Mouse (Mus musculus): ENCODE data around the gene Ube2ql1. TPM values are rescaled to one million over a fixed set of nuclear protein-coding genes. Genes with fewer than 3 reads are reported as not detected.

Gene Ube2ql1
- total RNA-seq (2021), result under 1 TPM; 0.62 to 1.00 TPM
- long read RNA-seq, experiment 1, partial matches to known transcripts, result 0 of 1 reads
- long read RNA-seq, experiment 1, other reads (novel, unspliced or antisense), result 0 of 1 reads
- long read RNA-seq, experiment 2, result 0 reads

GRCm38 (mm10) chr13:69739759-69740135 lies at the start of gene Ube2ql1:
Gene Ube2ql1 (minus strand): TSS chr13:69739889.
- DNase-seq (ENCODE audit: low spot score), result peak; percentile 84

DNA sequence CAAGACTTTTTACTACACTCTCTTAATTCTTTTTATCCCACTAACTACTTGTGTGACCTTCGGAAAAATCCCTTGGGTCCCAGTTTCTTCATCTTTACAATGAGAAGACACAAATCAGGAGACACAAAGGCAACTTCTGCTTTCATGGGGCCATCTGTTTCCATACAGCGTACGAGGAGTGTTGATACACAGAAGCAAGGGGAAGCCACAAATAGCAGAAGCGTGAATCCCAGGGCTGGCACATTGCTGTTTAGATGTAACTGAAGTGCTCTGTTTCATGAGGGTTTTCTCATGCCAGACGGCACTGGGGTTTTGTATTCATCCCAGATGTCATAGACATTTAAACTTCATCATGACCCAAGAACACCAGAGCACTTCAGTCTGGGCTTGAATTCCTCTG lies 49.0 kb upstream of the Ube2ql1 start:
- no peak for DNase-seq (ENCODE audit: low spot score)

DNA sequence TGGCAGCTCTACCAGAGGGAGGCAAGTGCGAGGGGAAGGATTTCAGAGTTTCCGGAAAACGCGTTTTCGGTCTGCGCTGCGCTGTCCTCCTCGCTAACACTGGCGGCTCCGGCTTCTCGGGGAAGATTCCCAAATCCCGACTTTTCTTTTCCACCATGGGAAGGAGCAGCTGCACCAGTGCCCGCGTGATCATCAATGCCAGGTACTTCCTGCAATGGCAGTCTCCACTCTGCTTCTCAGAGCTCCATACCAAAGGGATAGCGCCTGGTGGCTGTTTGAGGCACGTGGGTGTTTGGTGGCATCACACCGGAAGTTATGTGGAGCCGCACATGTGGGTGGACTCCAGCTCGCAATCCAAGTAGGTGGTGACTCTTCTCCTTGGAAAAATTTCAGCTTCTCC lies 38.5 kb upstream of the Ube2ql1 start:
- no peak for DNase-seq (ENCODE audit: low spot score)

DNA sequence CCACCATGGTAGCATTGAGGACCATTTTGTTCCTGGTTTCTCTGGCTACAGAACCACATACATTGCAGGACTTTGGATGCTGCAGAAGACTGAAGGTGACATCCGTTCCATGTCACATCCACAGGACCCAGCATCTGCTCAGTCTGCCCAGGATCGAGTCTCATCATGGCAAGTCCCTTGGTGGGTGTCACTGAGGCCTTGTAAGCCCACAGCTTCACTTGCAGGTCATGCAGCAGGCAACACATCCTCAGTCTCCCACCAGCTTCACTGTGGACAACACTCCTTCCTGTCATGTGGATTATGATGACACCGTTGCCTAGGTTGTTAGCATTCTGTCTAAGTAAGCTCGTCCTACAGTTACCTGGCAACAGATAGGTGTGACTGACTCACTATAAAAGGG lies 32.7 kb upstream of the Ube2ql1 start:
- DNase-seq (ENCODE audit: low spot score), result no peak

GRCm38 (mm10) chr13:69770538-69771456 lies 31.1 kb upstream of the Ube2ql1 start:
- no peak for DNase-seq (ENCODE audit: low spot score)

DNA sequence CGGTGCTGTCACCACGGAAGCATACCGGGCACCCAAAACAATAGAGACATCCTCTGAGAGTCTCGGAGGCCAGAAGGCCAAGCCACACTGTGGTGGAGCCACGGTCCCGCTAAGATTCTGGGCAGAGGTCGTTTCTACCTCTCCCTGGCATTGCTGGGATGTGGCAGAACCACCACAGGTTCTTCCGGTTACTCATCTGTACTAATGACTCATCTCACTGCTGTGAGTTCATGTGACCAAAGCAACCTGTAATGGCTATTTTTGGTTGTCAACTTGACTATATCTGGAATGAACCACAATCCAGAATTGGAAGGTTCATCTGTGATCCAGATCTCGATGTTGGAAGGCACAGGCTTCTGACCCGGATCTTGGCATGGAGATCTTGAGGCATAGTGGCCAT lies 28.5 kb upstream of the Ube2ql1 start:
- DNase-seq (ENCODE audit: low spot score), result no peak

GRCm38 (mm10) chr13:69764646-69765045 lies 25.0 kb upstream of the Ube2ql1 start:
- no peak for DNase-seq (ENCODE audit: low spot score)

DNA sequence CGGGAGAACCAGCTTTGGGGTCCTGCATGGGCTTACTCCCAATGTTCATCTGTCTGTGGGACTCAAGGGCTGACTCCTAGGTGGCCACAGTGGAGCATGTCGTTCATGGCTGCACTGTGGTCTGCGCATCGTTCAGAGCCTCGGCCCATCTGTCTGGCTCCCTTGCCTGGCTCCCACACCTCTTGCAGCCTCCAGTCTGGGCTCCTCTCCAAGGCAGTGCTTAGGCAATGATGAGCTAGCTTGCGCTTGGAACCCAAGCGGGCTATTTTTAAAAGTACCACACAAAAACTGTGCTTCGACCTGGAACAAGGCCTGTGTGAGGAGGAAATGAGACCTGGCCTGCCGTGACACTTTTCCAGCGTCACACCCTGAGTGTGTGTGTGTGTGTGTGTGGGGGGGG lies 21.7 kb upstream of the Ube2ql1 start:
- DNase-seq (ENCODE audit: low spot score), result peak; percentile 24

- no peak for DNase-seq (ENCODE audit: low spot score)
Observed at GRCm38 (mm10) chr13:69758979-69759378, 19.3 kb upstream of the Ube2ql1 start.

DNA sequence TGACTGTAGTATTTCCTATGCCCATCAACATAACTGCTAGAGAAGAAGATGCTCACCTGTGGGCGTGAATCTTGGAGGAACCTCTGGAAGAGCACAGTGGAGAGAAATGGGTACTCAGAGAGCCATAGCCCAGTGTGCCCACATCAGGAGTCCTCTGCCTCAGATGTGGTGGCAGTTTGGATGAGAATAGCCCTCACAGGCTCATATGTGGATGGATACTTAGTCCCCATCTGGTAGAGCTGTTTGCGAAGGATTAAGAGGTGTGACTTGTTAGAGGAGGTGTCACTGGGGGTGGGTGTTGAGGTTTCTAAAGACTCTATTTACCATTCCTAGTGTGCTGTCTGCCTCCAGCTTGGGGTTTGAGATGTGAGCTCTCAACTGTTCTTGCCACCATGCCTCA lies 13.2 kb upstream of the Ube2ql1 start:
- no peak for DNase-seq (ENCODE audit: low spot score)

GRCm38 (mm10) chr13:69751510-69751909 lies 11.8 kb upstream of the Ube2ql1 start:
- DNase-seq (ENCODE audit: low spot score), result no peak

- DNase-seq (ENCODE audit: low spot score), result no peak
Observed at GRCm38 (mm10) chr13:69748756-69749155, 9.1 kb upstream of the Ube2ql1 start.

- peak; percentile 12 for DNase-seq (ENCODE audit: low spot score)
Observed at GRCm38 (mm10) chr13:69740331-69741285, 919 bp upstream of the Ube2ql1 start.

GRCm38 (mm10) chr13:69739091-69739758 lies 464 bp downstream of the Ube2ql1 start:
- peak; percentile 7 for DNase-seq (ENCODE audit: low spot score)

DNA sequence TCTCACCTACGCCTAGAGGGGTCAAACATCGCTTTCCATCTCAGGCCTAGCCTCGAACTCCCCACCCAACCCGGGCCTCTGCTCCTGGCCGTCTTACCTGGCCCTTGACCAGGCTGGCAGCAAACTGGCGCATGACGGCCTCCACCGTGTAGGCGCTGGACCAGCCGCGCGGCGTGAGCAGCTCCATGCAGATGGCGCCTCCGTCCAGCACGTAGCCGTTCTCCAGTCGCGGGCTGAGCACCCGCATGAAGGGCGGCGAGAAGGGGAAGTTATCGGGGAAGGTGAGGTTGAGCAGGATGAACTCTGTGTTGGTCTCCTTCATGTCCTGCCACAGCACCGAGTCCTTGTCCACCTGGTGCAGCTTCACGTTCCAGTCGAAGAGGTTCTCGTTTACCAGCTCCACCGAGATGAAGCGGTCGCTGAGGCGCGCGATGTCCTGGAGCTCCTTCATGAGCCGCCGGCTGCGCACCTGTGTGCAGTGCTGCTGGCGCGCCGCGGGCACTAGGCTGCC lies 1.2 kb downstream of the Ube2ql1 start:
- DNase-seq (ENCODE audit: low spot score), result peak; percentile 2

DNA sequence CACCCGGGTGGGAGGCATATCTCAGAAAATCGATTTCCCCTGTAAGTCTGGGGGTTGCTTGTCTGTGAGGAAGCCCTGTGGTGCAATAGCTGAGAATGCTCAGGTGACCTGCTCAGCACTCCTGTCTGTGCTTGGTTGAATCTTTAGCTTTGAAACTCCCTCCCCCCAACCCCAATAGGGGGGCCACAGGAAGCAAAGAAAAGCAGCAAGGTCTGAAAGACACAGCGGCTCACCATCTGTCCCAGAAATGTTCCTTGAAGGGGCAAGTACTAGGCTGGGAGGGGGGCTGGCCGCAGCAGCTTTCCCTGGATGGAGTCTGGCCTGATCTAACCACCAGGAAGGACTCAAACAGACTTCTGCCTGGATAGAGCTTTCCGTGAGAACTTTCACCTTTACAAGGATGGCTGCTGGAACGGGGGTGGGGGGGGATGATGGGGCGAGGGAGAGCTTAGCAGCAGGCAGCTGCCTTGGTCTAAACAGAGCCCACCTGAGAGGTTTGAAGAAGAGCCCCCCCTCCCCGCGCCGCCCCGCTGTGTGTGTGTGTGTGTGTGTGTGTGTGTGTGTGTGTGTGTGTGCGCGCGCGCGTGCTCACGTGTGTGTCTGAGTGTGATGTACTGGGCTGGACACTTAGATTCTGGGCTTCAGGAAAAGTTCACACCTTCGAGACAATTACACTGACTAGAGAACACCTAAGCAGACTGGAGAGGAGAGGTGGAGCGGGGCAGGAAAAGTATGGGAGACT lies 2.1 kb downstream of the Ube2ql1 start:
- no peak for DNase-seq (ENCODE audit: low spot score)

DNA sequence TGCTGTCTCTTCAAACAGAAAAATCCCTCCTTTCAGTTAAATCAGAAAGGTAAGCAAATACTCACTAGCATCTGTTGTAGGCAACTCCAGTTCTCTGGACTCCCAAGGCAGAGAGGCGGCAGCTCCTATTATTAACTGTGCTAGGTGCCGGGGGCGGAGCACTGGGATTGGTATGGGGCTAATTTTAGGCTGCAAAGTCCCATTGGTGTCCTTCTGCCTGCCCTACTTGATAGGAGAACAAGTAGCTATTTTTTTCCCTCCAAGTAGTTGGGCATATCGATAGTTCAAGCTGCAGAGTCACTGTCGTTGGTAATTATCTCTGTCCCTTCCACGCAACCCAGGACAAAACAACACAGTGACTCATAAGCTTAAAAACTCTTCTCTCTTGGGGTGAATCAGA lies 7.1 kb downstream of the Ube2ql1 start:
- DNase-seq (ENCODE audit: low spot score), result no peak

- no peak for DNase-seq (ENCODE audit: low spot score)
Observed at GRCm38 (mm10) chr13:69725376-69725775, 14.3 kb downstream of the Ube2ql1 start.

DNA sequence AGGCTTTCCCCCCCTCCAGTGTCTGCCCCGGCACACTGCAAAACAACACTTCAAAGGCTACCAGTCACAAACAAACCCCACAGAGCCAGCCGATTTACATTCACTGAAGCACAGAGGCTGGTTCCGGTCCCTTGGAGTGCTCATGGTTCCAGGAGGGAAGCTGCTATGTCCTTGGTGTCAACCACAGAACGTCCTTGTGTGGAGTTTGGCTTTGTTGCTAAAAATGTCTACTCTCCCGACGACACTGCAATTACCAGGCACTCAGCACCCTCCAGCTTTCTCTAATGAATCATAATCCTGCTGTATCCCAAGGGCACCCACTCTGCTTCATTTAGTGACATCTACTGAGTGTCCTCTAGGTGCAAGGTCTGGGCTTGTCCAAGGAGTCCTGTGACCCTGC lies 18.5 kb downstream of the Ube2ql1 start:
- no peak for DNase-seq (ENCODE audit: low spot score)

GRCm38 (mm10) chr13:69717860-69718598 lies 21.7 kb downstream of the Ube2ql1 start:
- no peak for DNase-seq (ENCODE audit: low spot score)

Measured in gastrocnemius, adult 18-20 months (tissue).